Mouse (Mus musculus) midbrain, embryonic 16.5 days (tissue): ENCODE results near the gene Exosc8. TPM values are rescaled to one million over a fixed set of nuclear protein-coding genes. Genes with fewer than 3 reads are reported as not detected.
"Not testable (repeated sequence)": the region's sequence is repeated elsewhere in the genome, so short reads cannot be mapped to it uniquely, and the experiment has no call there.

Experiments used
- ATAC-seq: fragments of 200-750 bp; cut with Nextera tagmentation; 2 replicates; pipeline ENCODE4 v1.8.0; 2017; ENCODE audit warnings: moderate TSS enrichment
- H3K27ac ChIP-seq: fragments of 300-500 bp; sonication (generic); 2 replicates; pipeline ENCODE4 v1.5.1; 2014; ENCODE audit warnings: mild to moderate bottlenecking, low read length, mixed read lengths
- H3K27me3 ChIP-seq: fragments of 300-500 bp; sonication (generic); 2 replicates; pipeline ENCODE4 v1.6.1; 2014; ENCODE audit warnings: low read depth, low read length, mixed read lengths; ENCODE audit not compliant: control insufficient read depth, insufficient read depth
- H3K36me3 ChIP-seq: fragments of 300-500 bp; sonication (generic); 2 replicates; pipeline ENCODE4 v1.6.1; 2014; ENCODE audit warnings: mild to moderate bottlenecking, low read length, moderate library complexity, mixed read lengths; ENCODE audit not compliant: control insufficient read depth, insufficient read depth
- H3K4me1 ChIP-seq: fragments of 300-500 bp; sonication (generic); 2 replicates; pipeline ENCODE4 v1.6.1; 2014; ENCODE audit warnings: mild to moderate bottlenecking, low read length, mixed read lengths; ENCODE audit not compliant: control insufficient read depth, insufficient read depth
- H3K4me2 ChIP-seq: fragments of 300-500 bp; sonication (generic); 2 replicates; pipeline ENCODE4 v1.6.1; 2014; ENCODE audit warnings: mild to moderate bottlenecking, low read length, mixed read lengths
- H3K4me3 ChIP-seq: fragments of 300-500 bp; sonication (generic); 2 replicates; pipeline ENCODE4 v1.5.1; 2014; ENCODE audit warnings: low read depth, mild to moderate bottlenecking, low read length, moderate library complexity, mixed read lengths
- H3K9ac ChIP-seq: fragments of 300-500 bp; sonication (generic); 2 replicates; pipeline ENCODE4 v1.6.1; 2014; ENCODE audit warnings: low read depth, low read length, mixed read lengths
- H3K9me3 ChIP-seq: fragments of 300-500 bp; sonication (generic); replicated peaks from 2 replicates; pipeline ENCODE4 v1.6.1; 2014; ENCODE audit warnings: mild to moderate bottlenecking, low read length, mixed read lengths; ENCODE audit not compliant: control insufficient read depth, poor library complexity, severe bottlenecking
- WGBS: fragments of 180-500 bp; shearing (Covaris S2); extraction: QIAGEN DNeasy Blood & Tissue Kit; methylation state at CpG from one replicate; pipeline ENCODE4 v1.1.7; 2014; 5-methylcytosine and 5-hydroxymethylcytosine counted together
- polyA plus RNA-seq: library from polyadenylated mRNA; unstranded; fragments of >200 nt; fragmentation: Nextera tagmentation; extraction: Ambion mirVana; gene quantifications from 2 replicates; pipeline ENCODE4 v1.2.1, GENCODE M21; 2015

Exosc8 gene
- polyA plus RNA-seq, 1 experiment from 2014 or later: 69.5 TPM

GRCm38 (mm10) chr3:54725344-54725743, 9.8 kb downstream of the Exosc8 start:
- Histone ChIP-seq H3K4me3 (no peak overlapping the region), H3K27ac (no peak overlapping the region), H3K9ac (no peak overlapping the region), H3K27me3 (no peaks in the 10 kb centered on the region), H3K4me1 (no peaks in the 10 kb centered on the region), H3K4me2 (no peak overlapping the region), H3K9me3 (no peaks in the 10 kb centered on the region), H3K36me3 (peaks cover 25% of the 10 kb centered on the region)
- no peak for ATAC-seq
- 82% methylated on average over 2 of the region's 2 CpGs for WGBS

- H3K4me1 ChIP-seq: no peaks in the 10 kb centered on the region
- peaks cover 14% of the 10 kb centered on the region for H3K36me3 ChIP-seq
- no peaks in the 10 kb centered on the region for H3K27me3 ChIP-seq
- no peak overlapping the region for H3K9ac ChIP-seq
- no peak overlapping the region for H3K4me2 ChIP-seq
- no peak for ATAC-seq
- H3K27ac ChIP-seq: no peak overlapping the region
- WGBS: 88% methylated on average over 10 of the region's 10 CpGs
- no peak overlapping the region for H3K4me3 ChIP-seq
- H3K9me3 ChIP-seq: no peaks in the 10 kb centered on the region
Measured at GRCm38 (mm10) chr3:54723741-54724500, 11.3 kb downstream of the Exosc8 start.

GRCm38 (mm10) chr3:54718947-54719346, 16.2 kb downstream of the Exosc8 start:
- Histone ChIP-seq H3K4me1 (no peaks in the 10 kb centered on the region), H3K4me3 (no peak overlapping the region), H3K27me3 (no peaks in the 10 kb centered on the region), H3K9ac (no peak overlapping the region), H3K9me3 (no peaks in the 10 kb centered on the region), H3K4me2 (no peak overlapping the region), H3K27ac (no peak overlapping the region), H3K36me3 (peaks cover 24% of the 10 kb centered on the region)
- ATAC-seq: no peak
- WGBS: 50% methylated on average over 3 of the region's 3 CpGs

- Histone ChIP-seq H3K36me3 (peaks cover 27% of the 10 kb centered on the region), H3K4me1 (no peaks in the 10 kb centered on the region), H3K9me3 (no peaks in the 10 kb centered on the region), H3K4me2 (no peak overlapping the region), H3K9ac (no peak overlapping the region), H3K27ac (no peak overlapping the region), H3K27me3 (no peaks in the 10 kb centered on the region), H3K4me3 (no peak overlapping the region)
- 77% methylated on average over 6 of the region's 6 CpGs for WGBS
- ATAC-seq: no peak
Measured at GRCm38 (mm10) chr3:54717348-54717747, 17.8 kb downstream of the Exosc8 start.

- Histone ChIP-seq H3K36me3 (peaks cover 32% of the 10 kb centered on the region), H3K9me3 (no peaks in the 10 kb centered on the region), H3K27ac (no peak overlapping the region), H3K27me3 (no peaks in the 10 kb centered on the region), H3K9ac (no peak overlapping the region), H3K4me2 (no peak overlapping the region), H3K4me3 (no peak overlapping the region), H3K4me1 (no peaks in the 10 kb centered on the region)
- 96% methylated on average over 6 of the region's 6 CpGs for WGBS
- no peak for ATAC-seq
Measured at GRCm38 (mm10) chr3:54715461-54715860, 19.7 kb downstream of the Exosc8 start.

- H3K4me2 ChIP-seq: no peak within 1 kb of the TSS
- H3K4me3 ChIP-seq: no peak within 1 kb of the TSS
- WGBS: 95% methylated on average over 6 of the region's 6 CpGs
- no peak within 1 kb of the TSS for H3K9ac ChIP-seq
- H3K9me3 ChIP-seq: no peaks in the 10 kb centered on the region
- no peak within 1 kb of the TSS for H3K27ac ChIP-seq
- H3K36me3 ChIP-seq: peaks cover 41% of the 10 kb centered on the region
- no peaks in the 10 kb centered on the region for H3K27me3 ChIP-seq
- no peak for ATAC-seq
- H3K4me1 ChIP-seq: no peaks in the 10 kb centered on the region
Measured at GRCm38 (mm10) chr3:54714253-54714652, 20.9 kb downstream of the Exosc8 start, which contains the start of gene Gm21958. TSS of gene Gm21958 (minus strand) at chr3:54714353.

GRCm38 (mm10) chr3:54708972-54709371, 26.2 kb downstream of the Exosc8 start:
- Histone ChIP-seq H3K27me3 (no peaks in the 10 kb centered on the region), H3K4me2 (no peak overlapping the region), H3K36me3 (peaks cover 37% of the 10 kb centered on the region), H3K9ac (no peak overlapping the region), H3K9me3 (no peaks in the 10 kb centered on the region), H3K4me3 (no peak overlapping the region), H3K27ac (no peak overlapping the region), H3K4me1 (no peaks in the 10 kb centered on the region)
- ATAC-seq: no peak
- WGBS: 89% methylated on average over 9 of the region's 9 CpGs

- ATAC-seq, H3K9me3 ChIP-seq, H3K4me3 ChIP-seq, H3K27me3 ChIP-seq, H3K9ac ChIP-seq, H3K4me1 ChIP-seq, H3K27ac ChIP-seq, H3K4me2 ChIP-seq: not testable (repeated sequence)
- WGBS: 99% methylated on average over 8 of the region's 8 CpGs
- H3K36me3 ChIP-seq: peaks cover 17% of the 10 kb centered on the region
Measured at GRCm38 (mm10) chr3:54704106-54704505, 31.1 kb downstream of the Exosc8 start.

GRCm38 (mm10) chr3:54699759-54700301, 35.4 kb downstream of the Exosc8 start:
- no peak for ATAC-seq
- no peaks in the 10 kb centered on the region for H3K4me1 ChIP-seq
- H3K27me3 ChIP-seq: no peaks in the 10 kb centered on the region
- no peak overlapping the region for H3K4me2 ChIP-seq
- H3K36me3 ChIP-seq: peaks cover 9% of the 10 kb centered on the region
- H3K27ac ChIP-seq: no peak overlapping the region
- WGBS: 89% methylated on average over 5 of the region's 5 CpGs
- H3K4me3 ChIP-seq: no peak overlapping the region
- no peaks in the 10 kb centered on the region for H3K9me3 ChIP-seq
- H3K9ac ChIP-seq: no peak overlapping the region
